Mouse (Mus musculus): Measurements from ENCODE around the gene Olfr1221.
"Not testable (repeated sequence)": the region's sequence is repeated elsewhere in the genome, so short reads cannot be mapped to it uniquely, and the experiment has no call there.

- TF ChIP-seq CTCF, POLR2A (IDR thresholded peaks at IDR 0.05; ENCODE audit: extremely low read depth, insufficient read depth, low read length): not testable (repeated sequence)
These were observed 46.9 kb upstream of the Olfr1221 start, which contains the start of gene Olfr1224-ps1 for GRCm38 (mm10) chr2:89163991-89164390.
